9 mouse cellular contexts compared by ENCODE assay signal in genomic region chr1:99772614-99773013, GRCm38 (mm10). TPM values are rescaled to one million over a fixed set of nuclear protein-coding genes. Genes with fewer than 3 reads are reported as not detected.
DNase-seq lines count a peak whose midpoint lies in the region; ATAC-seq lines count a peak whose summit lies in the region.
"Had no signal": no experiment of that assay in that cellular context is flagged by ENCODE, and none has a peak within 500 bp of the region (broad histone marks: within the 10 kb centered on the region; RNA-seq: fewer than 3 reads in every experiment).

TSS of gene Cntnap5b (plus strand) at chr1:99772765.

- peak; percentile 7; the same call in 1 of the 2 replicates for ATAC-seq in frontal cortex, adult (ENCODE audit: low TSS enrichment)
- no peak for ATAC-seq in stomach, embryonic 15.5 days (ENCODE audit: insufficient read depth, low FRiP score, low read depth)

- no peak within 1 kb of the TSS for H3K9ac ChIP-seq in stomach, embryonic 15.5 days

- H3K4me2 ChIP-seq in stomach, embryonic 15.5 days: peak within 1 kb of the TSS; percentile 41; the same call in 1 of the 2 replicates

- no peaks in the 10 kb centered on the region for H3K9me3 ChIP-seq in stomach, embryonic 15.5 days

- no peak within 1 kb of the TSS for H3K27ac ChIP-seq in stomach, embryonic 15.5 days

- H3K27me3 ChIP-seq in stomach, embryonic 15.5 days (replicated peaks): no peaks in the 10 kb centered on the region

- no peaks in the 10 kb centered on the region for H3K36me3 ChIP-seq in stomach, embryonic 15.5 days

- intact Hi-C loops in left cerebral cortex, postnatal 14 days (cut with DNase I): no loop called here

- H3K4me3 ChIP-seq in stomach, embryonic 15.5 days (replicated peaks): no peak within 1 kb of the TSS

- DNase-seq in frontal cortex, postnatal 10 days (ENCODE audit: low spot score in 2 of 2): no peak
- DNase-seq in retina, postnatal 1 day: peak; percentile 9
- DNase-seq in retina, embryonic 14.5 days (ENCODE audit: low spot score): no peak
- no peak for DNase-seq in left cerebral cortex, postnatal 14 days (ENCODE audit: low spot score in 2 of 2)
- no peak for DNase-seq in liver
- no peak for DNase-seq in yolk sac, embryonic 10.5 days (ENCODE audit: low spot score)

- 29% methylated on average over 7 of the region's 7 CpGs for WGBS in stomach, embryonic 15.5 days

- no peaks in the 10 kb centered on the region for H3K4me1 ChIP-seq in stomach, embryonic 15.5 days

RNA-seq across cellular contexts. Expression of gene Cntnap5b, which starts in this region (rescaled TPM):
- total RNA-seq in left cerebral cortex, postnatal 14 days (2021): 10 to 100 TPM; 17.1 to 17.3 TPM
- polyA plus RNA-seq in stomach, embryonic 15.5 days (2015; fragmentation: Nextera tagmentation; extraction: Ambion mirVana): not detected in 2 replicates
- total RNA-seq: hematopoietic stem cell, adult 5-6 weeks had no signal
